Mouse (Mus musculus): ENCODE results near the gene Pbx3.

Gene Pbx3

GRCm38 (mm10) chr2:34372305-34373301 is at the start of gene Pbx3:
TSS of gene Pbx3 (minus strand) at chr2:34373142.
- DNase-seq (ENCODE audit: low spot score in 2 of 2) = peak; percentile 95 to 96

GRCm38 (mm10) chr2:34420256-34420655 is 47.3 kb upstream of the Pbx3 start:
- DNase-seq (ENCODE audit: low spot score in 2 of 2) = no peak

DNA sequence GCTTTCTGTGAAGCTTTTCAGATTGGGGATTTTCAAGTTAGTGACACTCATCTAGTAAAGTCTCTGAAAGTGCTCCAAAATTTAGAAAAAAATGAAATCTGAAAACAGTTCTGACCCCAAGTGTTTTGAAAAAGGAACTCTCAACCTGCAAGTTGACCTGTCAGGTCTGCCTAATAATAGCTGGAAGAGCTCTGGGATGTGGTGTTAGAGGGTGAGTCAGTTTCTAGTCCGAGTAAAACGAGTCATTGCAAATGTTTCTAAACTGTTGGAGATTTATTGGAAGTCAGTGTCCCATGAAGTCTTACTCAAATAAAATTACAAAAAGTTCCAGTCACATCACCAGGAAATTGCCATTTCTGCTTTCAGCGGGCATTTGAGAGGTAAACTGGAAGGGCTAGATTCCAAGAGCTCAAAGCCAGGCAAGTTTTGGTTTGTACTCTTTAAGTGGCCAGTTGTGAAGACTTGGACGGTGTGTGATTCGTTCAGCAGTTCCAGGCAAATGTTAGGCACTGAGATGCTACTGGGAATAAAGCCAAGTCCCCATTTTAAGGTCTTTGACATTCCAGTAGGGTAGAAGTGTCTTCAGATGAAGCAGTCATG is 36.9 kb upstream of the Pbx3 start:
- DNase-seq (ENCODE audit: low spot score in 2 of 2) = no peak

DNA sequence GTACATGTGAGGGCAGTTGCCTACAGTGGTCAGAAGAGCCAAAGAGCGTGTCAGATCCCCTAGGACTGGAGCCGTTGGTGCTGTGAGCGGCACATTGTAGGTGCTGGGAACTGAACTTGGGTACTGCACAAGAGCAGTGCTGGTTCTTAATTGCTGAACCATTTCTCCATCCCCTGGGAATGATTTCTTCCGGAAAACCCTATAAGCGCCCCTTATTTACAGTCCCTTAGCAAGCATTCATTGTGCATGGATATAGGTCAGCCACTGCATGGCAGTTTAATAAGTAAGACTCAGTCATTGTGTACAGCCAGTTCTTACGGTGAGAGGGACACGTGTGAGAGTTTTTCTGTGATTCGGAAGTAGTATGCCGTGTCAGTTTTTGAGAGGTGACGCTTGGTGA is 35.4 kb upstream of the Pbx3 start:
- DNase-seq (ENCODE audit: low spot score in 2 of 2) = no peak

- no peak for DNase-seq (ENCODE audit: low spot score in 2 of 2)
Observed at GRCm38 (mm10) chr2:34407596-34407995, 34.7 kb upstream of the Pbx3 start.

DNA sequence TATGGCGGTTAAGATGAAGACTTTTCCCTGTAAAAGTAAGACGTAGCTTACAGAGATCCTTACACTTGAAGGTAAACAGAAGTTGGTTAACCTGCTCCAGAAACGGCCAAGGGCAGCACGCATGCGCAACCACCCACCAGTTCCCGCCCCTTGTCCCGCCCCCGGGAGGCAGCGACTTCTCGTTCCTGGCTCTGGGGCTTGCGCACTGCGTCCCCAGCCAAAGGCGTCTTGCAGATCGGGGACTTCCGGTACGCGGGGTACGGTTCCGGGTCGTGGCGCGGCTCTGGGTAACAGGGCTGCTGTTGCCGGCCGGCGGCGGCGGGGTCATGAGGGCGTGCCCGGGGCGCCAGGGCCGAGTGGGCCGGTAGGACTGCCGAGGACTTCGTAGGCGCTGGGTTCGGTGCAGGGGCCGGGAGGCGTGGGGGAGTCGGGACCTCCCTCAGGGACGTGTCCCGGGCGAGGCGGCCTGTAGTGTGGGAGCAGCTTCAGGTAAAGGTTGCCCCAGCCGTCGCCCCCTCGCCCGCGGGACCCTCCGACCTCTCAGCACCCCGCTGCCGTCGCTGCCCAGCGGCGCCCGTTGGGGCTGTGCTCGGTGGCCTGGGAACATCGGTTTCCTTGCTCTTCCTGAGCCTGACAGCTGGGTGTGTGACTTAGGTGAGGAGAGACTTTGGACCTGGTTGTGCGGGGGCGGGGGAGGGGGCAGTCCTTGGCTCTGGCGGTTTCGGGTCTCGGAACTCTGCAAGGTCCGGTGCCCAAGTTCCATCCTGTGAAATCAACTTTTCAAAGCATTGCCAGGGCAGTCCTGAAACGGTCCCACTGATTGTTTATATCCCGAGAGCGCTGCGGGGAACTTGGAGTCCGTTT is 33.9 kb upstream of the Pbx3 start, which contains the start of gene Mapkap1:
TSS of gene Mapkap1 (plus strand) at position 171 of the 864 bp plus-strand sequence.
- peak; percentile 97 to 99 for DNase-seq (ENCODE audit: low spot score in 2 of 2)

DNA sequence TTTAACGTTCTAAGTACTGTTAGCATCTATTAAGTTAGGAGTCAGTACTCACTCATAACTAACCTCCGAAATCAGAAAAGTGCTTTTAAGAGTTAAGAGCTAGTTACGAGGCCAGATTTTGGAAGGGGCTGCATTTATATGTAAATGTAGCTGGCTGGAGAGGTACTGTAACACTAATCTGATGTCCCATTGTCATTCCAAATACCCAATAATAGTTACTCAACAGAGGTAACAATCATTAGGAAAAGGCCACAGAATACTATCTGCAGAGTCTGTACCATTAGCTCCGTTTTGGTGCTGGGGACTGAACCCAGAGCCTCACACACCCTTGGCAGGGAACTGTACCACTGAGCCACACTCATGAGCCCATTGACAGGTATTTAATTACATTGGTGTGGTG is 26.6 kb upstream of the Pbx3 start:
- no peak for DNase-seq (ENCODE audit: low spot score in 2 of 2)

GRCm38 (mm10) chr2:34378930-34379329 is 6.0 kb upstream of the Pbx3 start:
- DNase-seq (ENCODE audit: low spot score in 2 of 2) = no peak

- no peak for DNase-seq (ENCODE audit: low spot score in 2 of 2)
Observed at GRCm38 (mm10) chr2:34374349-34374748, 1.4 kb upstream of the Pbx3 start.

GRCm38 (mm10) chr2:34373886-34374285 is 944 bp upstream of the Pbx3 start:
- no peak for DNase-seq (ENCODE audit: low spot score in 2 of 2)

- peak; percentile 24 to 31 for DNase-seq (ENCODE audit: low spot score in 2 of 2)
Observed at GRCm38 (mm10) chr2:34371441-34372304, 1.3 kb downstream of the Pbx3 start.

- DNase-seq (ENCODE audit: low spot score in 2 of 2) = peak; percentile 15 to 16
Observed at GRCm38 (mm10) chr2:34370725-34371440, 2.1 kb downstream of the Pbx3 start.

DNA sequence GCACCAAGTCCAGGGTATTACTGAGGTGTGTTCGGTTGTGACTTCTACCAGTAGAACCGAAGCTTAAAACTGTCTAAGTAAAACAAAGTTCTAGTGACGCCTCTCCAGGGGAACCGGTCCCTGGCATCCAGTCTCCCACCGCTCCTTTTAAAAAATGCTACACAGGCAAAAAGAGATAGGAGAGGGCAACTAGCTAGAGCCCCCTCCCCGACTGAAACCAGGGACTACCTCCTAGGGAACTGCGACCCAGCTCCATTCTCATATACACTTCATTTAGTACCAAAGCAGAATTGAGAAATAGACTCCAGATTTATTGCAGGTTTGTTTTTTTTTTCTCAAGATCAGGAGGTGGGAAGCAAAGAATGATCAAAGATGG is 2.6 kb downstream of the Pbx3 start:
- no peak for DNase-seq (ENCODE audit: low spot score in 2 of 2)

GRCm38 (mm10) chr2:34368396-34368795 is 4.5 kb downstream of the Pbx3 start:
- no peak for DNase-seq (ENCODE audit: low spot score in 2 of 2)

- DNase-seq (ENCODE audit: low spot score in 2 of 2) = no peak
Observed at GRCm38 (mm10) chr2:34367024-34367423, 5.9 kb downstream of the Pbx3 start.

- no peak for DNase-seq (ENCODE audit: low spot score in 2 of 2)
Observed at GRCm38 (mm10) chr2:34363678-34364077, 9.3 kb downstream of the Pbx3 start.

DNA sequence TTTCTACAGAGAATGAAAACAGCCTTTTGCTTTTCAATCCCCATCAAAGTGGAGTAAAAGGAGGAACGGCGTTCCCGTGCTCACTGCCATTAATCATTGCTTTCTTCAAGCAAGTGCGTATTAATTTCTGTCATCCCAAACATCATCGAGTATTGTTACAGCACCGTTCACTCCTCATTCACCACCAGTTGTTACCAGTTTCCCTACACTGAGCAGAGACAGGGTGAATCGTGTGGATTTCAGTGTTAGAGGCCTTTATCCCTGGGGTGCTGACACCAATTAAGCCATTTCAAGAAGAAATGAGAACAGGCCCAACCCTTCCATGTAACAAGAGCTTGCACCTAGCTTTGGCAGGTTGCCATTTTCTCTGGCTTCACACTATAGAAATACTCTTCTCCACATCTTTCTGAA is 17.1 kb downstream of the Pbx3 start:
- DNase-seq (ENCODE audit: low spot score in 2 of 2) = no peak

GRCm38 (mm10) chr2:34352006-34352405 is 20.9 kb downstream of the Pbx3 start:
- DNase-seq (ENCODE audit: low spot score in 2 of 2) = no peak

DNA sequence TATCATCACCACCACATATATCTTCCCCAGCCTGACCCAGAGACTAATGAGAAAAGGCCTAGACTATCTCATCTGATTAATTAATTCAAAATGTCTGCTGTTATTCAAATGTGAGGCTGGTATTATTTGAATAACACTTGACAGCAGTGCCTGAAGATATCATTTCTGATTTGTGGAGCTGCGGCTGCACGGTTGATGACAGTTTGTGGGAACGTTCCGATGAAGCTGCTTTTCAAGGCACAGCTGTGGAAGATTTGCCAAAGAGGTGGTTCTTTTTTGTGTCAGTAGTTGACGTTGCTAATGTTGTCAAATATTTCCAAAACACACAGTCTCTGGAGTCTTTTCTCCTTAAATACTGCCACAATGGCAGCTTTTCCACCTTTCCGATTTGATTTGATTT is 25.8 kb downstream of the Pbx3 start:
- DNase-seq (ENCODE audit: low spot score in 2 of 2) = no peak

GRCm38 (mm10) chr2:34298664-34299063 is 74.3 kb downstream of the Pbx3 start:
- DNase-seq (ENCODE audit: low spot score in 2 of 2) = no peak
